Comparison of ENCODE assay signal across 8 mouse cellular contexts in the genomic region with DNA sequence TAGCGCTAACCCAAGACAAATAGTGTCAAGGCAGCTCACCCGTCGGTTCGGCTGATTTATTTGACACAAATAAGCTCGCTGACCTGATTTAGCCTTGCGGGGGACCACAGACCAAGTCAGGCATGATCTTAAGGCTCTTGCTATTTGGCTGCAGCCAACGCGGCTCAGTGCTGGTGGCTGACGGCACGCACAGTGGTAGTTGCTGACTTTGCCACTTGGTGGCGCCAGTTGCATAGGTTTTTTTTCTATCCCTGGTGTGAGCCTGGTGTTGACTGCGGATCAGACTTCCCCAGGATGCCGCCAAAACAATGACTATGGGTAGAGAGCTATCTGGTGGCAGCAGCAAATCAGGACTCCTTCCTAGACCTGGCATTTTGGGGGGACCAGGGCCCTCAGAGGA. TPM values are rescaled to one million over a fixed set of nuclear protein-coding genes. Genes with fewer than 3 reads are reported as not detected.
DNase-seq lines count a peak whose midpoint lies in the region; ATAC-seq and TF ChIP-seq lines count a peak whose summit lies in the region.

No protein-coding gene starts in this region.

- POLR2A ChIA-PET in Patski (lab: Charles Lee): interaction anchor here (1.1 kb wide), 1 partner anchor 474 kb away, joined by 3 read pairs; no protein-coding TSS in a partner anchor

- in situ Hi-C loops in Patski (cut with MboI; ENCODE audit: low pct_unique_long_range_greater_than_20kb): loop anchor here (5.0 to 25.0 kb wide), 3 partner anchors 296 to 1418 kb away; a partner anchor contains a TSS

- DNase-seq in Patski (ENCODE audit: low read depth, low spot score): peak; percentile 95
- DNase-seq in cerebellum, postnatal 25 days: peak; percentile 95
- peak; percentile 93 to 94 for DNase-seq in frontal cortex, postnatal 36 days (ENCODE audit: low spot score in 2 of 2)
- DNase-seq in layer of hippocampus, postnatal 36 days: peak; percentile 88 to 89
- peak; percentile 91 for DNase-seq in lung, postnatal 36 days
- peak; percentile 87 for DNase-seq in right cerebral cortex, adult 18-20 months
- DNase-seq in urinary bladder, postnatal 14 days (ENCODE audit: low spot score): peak; percentile 89

- peaks cover 25% of the 10 kb centered on the region for H3K27me3 ChIP-seq in Patski
- H3K27me3 ChIP-seq in hindbrain, embryonic 15.5 days: 0 out of 2 replicates have a peak, but pooled peaks cover 5% of the 10 kb centered on the region

- ATAC-seq in Patski: peak; percentile 95
- peak; percentile 72 for ATAC-seq in hindbrain, embryonic 15.5 days (ENCODE audit: low FRiP score, low read depth)

- TF ChIP-seq CTCF in Patski (IDR thresholded peaks at IDR 0.05): peak; percentile 98

- CTCF ChIA-PET in Patski (lab: Charles Lee): interaction anchor here (0.7 to 1.8 kb wide), 17 partner anchors 11 to 1423 kb away, joined by 3 to 7 read pairs (median 4); no protein-coding TSS in a partner anchor

- H3K9me3 ChIP-seq in hindbrain, embryonic 15.5 days: no peaks in the 10 kb centered on the region

- H3K9ac ChIP-seq in hindbrain, embryonic 15.5 days: peak overlapping the region; percentile 27; the same call in 1 of the 2 replicates

- WGBS in hindbrain, embryonic 15.5 days: 1% methylated on average over 13 of the region's 13 CpGs

- H3K4me1 ChIP-seq in hindbrain, embryonic 15.5 days (replicated peaks): peaks cover 11% of the 10 kb centered on the region

- no peaks in the 10 kb centered on the region for H3K36me3 ChIP-seq in hindbrain, embryonic 15.5 days

- no peak overlapping the region for H3K27ac ChIP-seq in hindbrain, embryonic 15.5 days (replicated peaks)

- H3K4me3 ChIP-seq in hindbrain, embryonic 15.5 days: peak overlapping the region; percentile 22

- H3K4me2 ChIP-seq in hindbrain, embryonic 15.5 days: peak overlapping the region; percentile 55

RNA-seq across cellular contexts. Expression of a gene that starts 24.0 kb away (rescaled TPM):
- polyA plus RNA-seq in Patski (2021): 17.7 TPM
- 16.4 and 17.8 TPM in 2 replicates for polyA plus RNA-seq in hindbrain, embryonic 15.5 days (2015; fragmentation: Nextera tagmentation; extraction: Ambion mirVana)
- total RNA-seq in layer of hippocampus, postnatal 36 days (2021): 10 to 100 TPM; 16.5 to 16.7 TPM

RNA-seq across cellular contexts. Expression of a gene that starts 24.1 kb away (rescaled TPM):
- 5.5 TPM for polyA plus RNA-seq in Patski (2021)
- polyA plus RNA-seq in hindbrain, embryonic 15.5 days (2015; fragmentation: Nextera tagmentation; extraction: Ambion mirVana): 12.3 and 13.6 TPM in 2 replicates
- 10 to 100 TPM; 71.5 to 72.2 TPM for total RNA-seq in layer of hippocampus, postnatal 36 days (2021)
